Mouse (Mus musculus) spleen, adult 18-20 months (tissue): ENCODE data around the gene 2900011O08Rik.

Experiments used
- DNase-seq, 2 experiments: peaks; one replicate each; pipeline ENCODE4 v3.0.0; 2022; ENCODE audit warnings: mixed read lengths in 2 of 2

2900011O08Rik gene

GRCm38 (mm10) chr16:14143298-14143697 is 156.9 kb downstream of the 2900011O08Rik start:
- DNase-seq, result no peak

DNA sequence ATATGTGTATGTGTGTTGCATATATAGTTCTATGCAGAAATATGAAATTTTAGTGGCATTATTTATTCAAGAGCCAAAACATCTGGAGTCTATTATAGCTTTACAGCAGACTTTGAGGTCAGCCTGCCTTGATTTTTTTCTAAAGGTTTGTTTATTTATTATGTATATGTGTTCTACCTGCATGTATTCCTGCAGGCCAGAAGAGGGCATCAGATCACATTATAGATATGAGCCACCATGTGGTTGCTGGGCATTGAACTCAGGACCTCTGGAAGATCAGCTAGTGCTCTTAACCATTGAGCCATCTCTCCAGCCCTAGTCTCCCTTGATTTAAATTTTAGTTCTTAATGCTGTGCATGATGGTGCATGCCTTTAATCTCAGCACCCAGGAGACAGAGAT is 161.3 kb downstream of the 2900011O08Rik start:
- DNase-seq, result no peak
